Mouse (Mus musculus) MEL (cell line): ENCODE measurements around the gene Fbxo7. TPM values are rescaled to one million over a fixed set of nuclear protein-coding genes. Genes with fewer than 3 reads are reported as not detected.

Experiments used
- DNase-seq: peaks from one replicate; pipeline ENCODE4 v3.0.0; 2011; ENCODE audit warnings: low read depth, low spot score
- H3K27ac ChIP-seq: 2 replicates; pipeline ENCODE4 v1.5.1; 2012; ENCODE audit warnings: low read depth, mild to moderate bottlenecking, control low read depth, low read length, moderate library complexity; ENCODE audit not compliant: control insufficient read depth
- H3K27me3 ChIP-seq, 2 experiments: fragments of 150-350 bp in 1 of 2; sonication (generic) in 1 of 2; 2 replicates each; pipeline ENCODE4 v1.6.1; 2012; ENCODE audit warnings: low read length in 2 of 2, mild to moderate bottlenecking in 2 of 2, improper control_type of control experiment in 1 of 2, moderate library complexity in 1 of 2; ENCODE audit not compliant: insufficient read depth in 2 of 2, control insufficient read depth in 1 of 2
- H3K36me3 ChIP-seq, 2 experiments: 2 replicates each; pipeline ENCODE4 v1.6.1; 2012 to 2014; ENCODE audit warnings: low read length in 2 of 2, improper control_type of control experiment in 1 of 2, inconsistent platforms in 1 of 2, mild to moderate bottlenecking in 1 of 2; ENCODE audit not compliant: insufficient read depth in 2 of 2, control insufficient read depth in 1 of 2
- H3K4me1 ChIP-seq, 2 experiments: fragments of 150-350 bp in 1 of 2; sonication (generic) in 1 of 2; 2 replicates each; pipeline ENCODE4 v1.6.1; 2012; ENCODE audit warnings: low read length in 2 of 2, improper control_type of control experiment in 1 of 2, mild to moderate bottlenecking in 1 of 2; ENCODE audit not compliant: insufficient read depth in 2 of 2, control insufficient read depth in 1 of 2
- H3K4me3 ChIP-seq, 2 experiments: fragments of 150-350 bp in 1 of 2; sonication (generic) in 1 of 2; 2 replicates each; pipeline ENCODE4 v1.5.1; 2012; ENCODE audit warnings: low read depth in 2 of 2, low read length in 2 of 2, mild to moderate bottlenecking in 2 of 2, moderate library complexity in 2 of 2, control low read depth in 1 of 2, improper control_type of control experiment in 1 of 2; ENCODE audit not compliant: control insufficient read depth in 1 of 2, insufficient read depth in 1 of 2
- H3K79me2 ChIP-seq: 2 replicates; pipeline ENCODE4 v1.6.1; 2012; ENCODE audit warnings: mild to moderate bottlenecking, low read length, moderate library complexity; ENCODE audit not compliant: control insufficient read depth, poor library complexity, insufficient read depth
- H3K9ac ChIP-seq: 2 replicates; pipeline ENCODE4 v1.6.1; 2012; ENCODE audit warnings: low read depth, mild to moderate bottlenecking, control low read depth, low read length, moderate library complexity; ENCODE audit not compliant: control insufficient read depth, poor library complexity, severe bottlenecking
- H3K9me3 ChIP-seq: fragments of 150-350 bp; sonication (generic); replicated peaks from 2 replicates; pipeline ENCODE4 v1.6.1; 2012; ENCODE audit warnings: mild to moderate bottlenecking, low read length, improper control_type of control experiment, moderate library complexity; ENCODE audit not compliant: insufficient read depth
- BHLHE40 ChIP-seq: IDR thresholded peaks from 2 replicates; pipeline ENCODE4 v1.6.1; 2012; ENCODE audit warnings: low read depth, mild to moderate bottlenecking, inconsistent platforms, low read length, improper control_type of control experiment, borderline replicate concordance
- CHD1 ChIP-seq: IDR thresholded peaks from 2 replicates; pipeline ENCODE4 v1.6.1; 2012; ENCODE audit warnings: low read depth, mild to moderate bottlenecking, inconsistent platforms, low read length, improper control_type of control experiment
- CHD2 ChIP-seq: IDR thresholded peaks from 2 replicates; pipeline ENCODE4 v1.6.1; 2011; ENCODE audit warnings: low read length, improper control_type of control experiment
- CTCF ChIP-seq, 3 experiments: IDR thresholded peaks in 2 of 3; conservative IDR thresholded peaks in 1 of 3; 2 replicates each; pipeline ENCODE4 v1.5.1; 2011 to 2012; ENCODE audit warnings: low read length in 3 of 3, low read depth in 2 of 3, mild to moderate bottlenecking in 2 of 3, improper control_type of control experiment in 1 of 3, inconsistent platforms in 1 of 3, mixed read lengths in 1 of 3, moderate library complexity in 1 of 3; ENCODE audit not compliant: control insufficient read depth in 1 of 3, insufficient read depth in 1 of 3, poor library complexity in 1 of 3, severe bottlenecking in 1 of 3
- ELF1 ChIP-seq: IDR thresholded peaks from 2 replicates; pipeline ENCODE4 v1.6.1; 2014; ENCODE audit warnings: low read depth, mild to moderate bottlenecking, inconsistent platforms, low read length, improper control_type of control experiment, moderate library complexity
- EP300 ChIP-seq, 2 experiments: IDR thresholded peaks; 2 replicates each; pipeline ENCODE4 v1.6.1; 2011; ENCODE audit warnings: improper control_type of control experiment in 2 of 2, low read length in 2 of 2, low read depth in 1 of 2, mild to moderate bottlenecking in 1 of 2
- ETS1 ChIP-seq: IDR thresholded peaks from 2 replicates; pipeline ENCODE4 v1.6.1; 2012; ENCODE audit warnings: low read depth, mild to moderate bottlenecking, inconsistent platforms, low read length, improper control_type of control experiment, moderate library complexity
- GATA1 ChIP-seq: IDR thresholded peaks from 2 replicates; pipeline ENCODE4 v1.6.1; 2011; ENCODE audit warnings: low read depth, low read length, improper control_type of control experiment
- HCFC1 ChIP-seq: IDR thresholded peaks from 2 replicates; pipeline ENCODE4 v1.6.1; 2012; ENCODE audit warnings: low read depth, mild to moderate bottlenecking, inconsistent platforms, low read length, improper control_type of control experiment, moderate library complexity
- MAFK ChIP-seq: IDR thresholded peaks from 2 replicates; pipeline ENCODE4 v1.6.1; 2011; ENCODE audit warnings: low read depth, mild to moderate bottlenecking, low read length, improper control_type of control experiment, borderline replicate concordance
- MAX ChIP-seq: IDR thresholded peaks from 2 replicates; pipeline ENCODE4 v1.6.1; 2011; ENCODE audit warnings: low read length, improper control_type of control experiment
- MAZ ChIP-seq: IDR thresholded peaks from 2 replicates; pipeline ENCODE4 v1.6.1; 2012; ENCODE audit warnings: low read depth, mild to moderate bottlenecking, inconsistent platforms, low read length, improper control_type of control experiment
- MXI1 ChIP-seq: IDR thresholded peaks from 2 replicates; pipeline ENCODE4 v1.6.1; 2011; ENCODE audit warnings: mild to moderate bottlenecking, low read depth, low read length, improper control_type of control experiment
- MYC ChIP-seq: IDR thresholded peaks from 2 replicates; pipeline ENCODE4 v1.6.1; 2011; ENCODE audit warnings: low read depth, mild to moderate bottlenecking, low read length, improper control_type of control experiment, moderate library complexity
- NELFE ChIP-seq: IDR thresholded peaks from 2 replicates; pipeline ENCODE4 v1.6.1; 2011; ENCODE audit warnings: low read depth, low read length, improper control_type of control experiment
- NRF1 ChIP-seq: IDR thresholded peaks from 2 replicates; pipeline ENCODE4 v1.6.1; 2014; ENCODE audit warnings: low read depth, mild to moderate bottlenecking, inconsistent platforms, low read length, improper control_type of control experiment, moderate library complexity; ENCODE audit not compliant: poor library complexity, insufficient read depth, severe bottlenecking
- RAD21 ChIP-seq: IDR thresholded peaks from 2 replicates; pipeline ENCODE4 v1.6.1; 2011; ENCODE audit warnings: mild to moderate bottlenecking, low read depth, low read length, improper control_type of control experiment
- RCOR1 ChIP-seq: IDR thresholded peaks from 2 replicates; pipeline ENCODE4 v1.6.1; 2012; ENCODE audit warnings: low read depth, mild to moderate bottlenecking, inconsistent platforms, low read length, improper control_type of control experiment
- SMC3 ChIP-seq: IDR thresholded peaks from 2 replicates; pipeline ENCODE4 v1.6.1; 2011; ENCODE audit warnings: low read depth, low read length, improper control_type of control experiment
- TBP ChIP-seq: IDR thresholded peaks from 2 replicates; pipeline ENCODE4 v1.8.0; 2011; ENCODE audit warnings: low read depth, low read length, improper control_type of control experiment
- TCF12 ChIP-seq: IDR thresholded peaks from 2 replicates; pipeline ENCODE4 v1.6.1; 2014; ENCODE audit warnings: low read depth, mild to moderate bottlenecking, inconsistent platforms, low read length, improper control_type of control experiment, moderate library complexity
- USF1 ChIP-seq: IDR thresholded peaks from 2 replicates; pipeline ENCODE4 v1.6.1; 2014; ENCODE audit warnings: low read depth, mild to moderate bottlenecking, inconsistent platforms, low read length, improper control_type of control experiment, moderate library complexity
- USF2 ChIP-seq, 2 experiments: IDR thresholded peaks; 2 replicates each; pipeline ENCODE4 v1.6.1; 2011 to 2012; ENCODE audit warnings: improper control_type of control experiment in 2 of 2, low read length in 2 of 2, borderline replicate concordance in 1 of 2, inconsistent platforms in 1 of 2, low read depth in 1 of 2, mild to moderate bottlenecking in 1 of 2; ENCODE audit not compliant: insufficient read depth in 1 of 2
- ZC3H11A ChIP-seq: IDR thresholded peaks from 2 replicates; pipeline ENCODE4 v1.6.1; 2012; ENCODE audit warnings: low read depth, mild to moderate bottlenecking, inconsistent platforms, low read length, improper control_type of control experiment
- ZMIZ1 ChIP-seq: IDR thresholded peaks from 2 replicates; pipeline ENCODE4 v1.6.1; 2012; ENCODE audit warnings: low read depth, mild to moderate bottlenecking, inconsistent platforms, low read length, improper control_type of control experiment, moderate library complexity
- ZNF384 ChIP-seq: IDR thresholded peaks from 2 replicates; pipeline ENCODE4 v1.6.1; 2012; ENCODE audit warnings: low read depth, mild to moderate bottlenecking, inconsistent platforms, low read length, improper control_type of control experiment
- polyA plus RNA-seq, 2 experiments: library from polyadenylated mRNA; stranded (reverse) in 1 of 2; unstranded in 1 of 2; fragments of >175 nt in 1 of 2; fragments of >200 nt in 1 of 2; gene quantifications; 2 replicates each; pipeline versions ENCODE4 v1.2.1 to v1.2.4; 2012; ENCODE audit warnings: low replicate concordance in 2 of 2, low read depth in 1 of 2; ENCODE audit not compliant: insufficient read length in 2 of 2, insufficient read depth in 1 of 2, missing spikeins in 1 of 2
- total RNA-seq: library from RNA; depleted of rRNA; stranded (reverse); fragments of 300-350 nt; gene quantifications from 2 replicates; pipeline ENCODE4 v1.2.3, GENCODE M21; 2012

Fbxo7 gene
- total and polyA plus RNA-seq, 3 experiments = 24.5 to 131 (median 34.8) TPM

DNA sequence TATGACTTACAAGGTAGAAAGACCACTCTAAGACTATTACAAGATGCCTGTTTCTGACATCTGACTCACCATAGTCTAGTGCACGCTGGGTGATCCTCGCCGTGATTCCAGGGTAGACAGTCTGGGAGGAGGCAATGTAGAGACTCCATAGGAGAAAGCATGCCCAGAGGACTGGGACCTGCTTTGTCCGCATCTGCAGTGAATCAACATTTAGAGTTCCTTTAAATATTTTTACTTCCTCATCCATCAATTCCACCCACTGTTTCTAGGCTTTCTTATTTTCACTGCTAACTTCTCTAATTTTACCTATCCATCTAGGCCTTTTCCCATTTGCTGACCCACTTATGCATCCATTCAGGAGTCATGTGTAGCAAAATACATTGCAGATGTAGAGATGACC lies 21.3 kb upstream of the Fbxo7 start:
- H3K36me3 ChIP-seq = no peaks in the 10 kb centered on the region
- H3K9ac ChIP-seq = no peak overlapping the region
- H3K79me2 ChIP-seq = no peaks in the 10 kb centered on the region
- H3K9me3 ChIP-seq = no peaks in the 10 kb centered on the region
- no peak overlapping the region for H3K27ac ChIP-seq
- 0 out of 4 replicates have a peak, but pooled peaks cover 0 to 2% of the 10 kb centered on the region in 2 experiments for H3K4me1 ChIP-seq
- no peak for DNase-seq
- TF ChIP-seq SMC3 (no peak), RCOR1 (no peak), CHD2 (no peak), ZC3H11A (no peak), USF2 (IDR thresholded peaks at IDR 0.05; ENCODE audit: borderline replicate concordance in 1 of 2, insufficient read depth in 1 of 2, low read depth in 1 of 2, low read length in 2 of 2) (no peak), TBP (no peak), MYC (no peak), ELF1 (no peak), MAZ (no peak), NELFE (no peak), MXI1 (no peak), ZNF384 (no peak), MAX (no peak), MAFK (no peak), GATA1 (no peak), EP300 (IDR thresholded peaks at IDR 0.05; ENCODE audit: low read depth in 1 of 2, low read length in 2 of 2) (no peak), NRF1 (no peak), USF1 (no peak), ETS1 (no peak)
- H3K4me3 ChIP-seq = no peak overlapping the region
- H3K27me3 ChIP-seq = peaks cover 0 to 1% of the 10 kb centered on the region in 2 experiments

DNA sequence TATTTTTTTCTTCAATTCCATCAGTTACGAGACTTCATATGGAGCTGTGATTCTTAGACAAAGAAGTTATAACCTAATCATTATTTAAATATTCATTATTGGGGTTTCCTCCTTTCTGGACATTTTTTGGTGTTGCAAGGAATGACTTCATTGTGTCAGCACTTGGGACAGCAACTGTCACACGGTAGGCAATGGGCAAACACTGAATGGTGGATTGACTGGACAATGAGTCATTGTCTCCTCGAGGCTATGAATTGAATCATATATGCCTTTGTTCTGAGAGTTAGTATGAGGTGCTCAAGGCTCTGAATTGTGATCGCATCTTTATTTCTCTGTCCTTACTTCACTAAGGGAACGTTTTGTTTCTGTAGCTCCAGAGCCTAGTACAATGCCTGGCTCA lies 15.3 kb upstream of the Fbxo7 start:
- H3K9ac ChIP-seq = no peak overlapping the region
- no peaks in the 10 kb centered on the region for H3K4me1 ChIP-seq
- no peaks in the 10 kb centered on the region for H3K9me3 ChIP-seq
- H3K36me3 ChIP-seq = no peaks in the 10 kb centered on the region
- H3K79me2 ChIP-seq = no peaks in the 10 kb centered on the region
- H3K27me3 ChIP-seq = peaks cover 0 to 1% of the 10 kb centered on the region in 2 experiments
- H3K27ac ChIP-seq = no peak overlapping the region
- no peak for TF ChIP-seq RCOR1
- no peak for TF ChIP-seq CTCF (IDR thresholded peaks at IDR 0.05 in 2 of 3, conservative IDR thresholded peaks at IDR 0.05 in 1 of 3; ENCODE audit: control insufficient read depth in 1 of 3, insufficient read depth in 1 of 3, low read depth in 2 of 3, low read length in 3 of 3, poor library complexity in 1 of 3, severe bottlenecking in 1 of 3)
- TF ChIP-seq ZNF384 = no peak
- no peak for TF ChIP-seq MXI1
- no peak for TF ChIP-seq RAD21
- TF ChIP-seq GATA1 = no peak
- no peak for TF ChIP-seq ZMIZ1
- TF ChIP-seq HCFC1 = no peak
- no peak for TF ChIP-seq BHLHE40
- no peak for TF ChIP-seq TCF12
- TF ChIP-seq ZC3H11A = no peak
- no peak for TF ChIP-seq MAX
- TF ChIP-seq CHD1 = no peak
- no peak for TF ChIP-seq MAFK
- no peak for TF ChIP-seq EP300 (IDR thresholded peaks at IDR 0.05; ENCODE audit: low read depth in 1 of 2, low read length in 2 of 2)
- no peak overlapping the region for H3K4me3 ChIP-seq
- no peak for DNase-seq
